Mouse (Mus musculus): ENCODE results near the gene Tbc1d1.

Tbc1d1 gene

GRCm38 (mm10) chr5:64237693-64238092, 81.6 kb downstream of the Tbc1d1 start:
- 66% methylated on average over 3 of the region's 3 CpGs for WGBS

DNA sequence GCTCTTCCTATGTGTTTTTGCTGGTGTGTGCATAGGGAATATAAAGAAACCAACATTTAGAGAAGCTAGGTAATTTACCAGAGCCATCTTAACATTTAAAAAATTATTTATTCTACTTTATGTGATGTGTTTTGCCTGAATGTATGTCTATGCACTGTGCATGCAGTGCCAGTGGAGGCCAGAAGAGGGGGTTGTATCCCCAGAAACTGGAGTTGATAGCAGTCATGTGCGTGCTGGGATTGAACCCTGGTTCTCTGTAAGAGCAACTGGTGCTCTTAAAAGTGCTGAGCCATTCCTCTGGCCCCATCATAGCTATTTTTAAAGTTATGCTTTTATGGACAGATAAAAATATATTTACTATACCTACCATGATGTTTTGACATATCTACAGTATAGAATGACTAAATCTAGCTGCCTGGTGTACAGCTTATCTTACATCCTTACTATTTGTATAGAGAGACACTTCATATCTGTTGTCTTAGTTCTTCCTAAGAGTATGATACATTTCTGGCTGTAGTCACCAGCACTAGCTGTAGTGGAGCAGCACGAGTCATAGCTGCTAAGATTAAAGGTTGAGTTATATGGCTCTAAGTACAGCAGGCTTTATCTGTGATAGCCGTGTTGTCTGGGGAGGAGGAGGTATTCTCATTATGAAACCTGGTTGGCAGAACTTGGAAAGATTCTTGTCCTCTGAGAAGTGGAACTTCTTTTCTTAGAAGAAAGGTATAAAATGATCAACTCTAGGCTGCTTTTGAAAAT, 83.0 kb downstream of the Tbc1d1 start:
- WGBS = 73% methylated on average over 3 of the region's 3 CpGs

- 76% methylated on average over 13 of the region's 13 CpGs for WGBS
Observed at GRCm38 (mm10) chr5:64240941-64241682, 85.0 kb downstream of the Tbc1d1 start.

DNA sequence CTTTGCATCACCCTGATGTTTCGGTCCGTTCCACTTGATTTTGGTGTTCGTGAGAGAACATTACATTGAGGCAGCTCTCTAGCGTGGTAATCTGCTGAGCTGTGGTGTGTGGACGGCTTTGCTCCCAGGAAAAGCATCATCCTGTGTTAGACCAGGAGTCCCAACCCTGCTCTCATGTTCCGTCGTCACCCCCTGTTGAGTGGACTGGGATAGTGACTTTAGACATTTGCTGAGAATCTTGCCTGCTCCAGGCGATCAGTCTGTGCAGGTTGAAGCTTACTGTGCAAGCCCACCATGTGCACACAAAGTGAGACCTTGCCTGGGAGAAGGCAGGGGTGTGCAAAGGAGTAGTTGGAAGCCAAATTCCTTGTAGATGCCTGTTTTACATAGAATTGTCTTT, 85.8 kb downstream of the Tbc1d1 start:
- WGBS = 87% methylated on average over 8 of the region's 8 CpGs

DNA sequence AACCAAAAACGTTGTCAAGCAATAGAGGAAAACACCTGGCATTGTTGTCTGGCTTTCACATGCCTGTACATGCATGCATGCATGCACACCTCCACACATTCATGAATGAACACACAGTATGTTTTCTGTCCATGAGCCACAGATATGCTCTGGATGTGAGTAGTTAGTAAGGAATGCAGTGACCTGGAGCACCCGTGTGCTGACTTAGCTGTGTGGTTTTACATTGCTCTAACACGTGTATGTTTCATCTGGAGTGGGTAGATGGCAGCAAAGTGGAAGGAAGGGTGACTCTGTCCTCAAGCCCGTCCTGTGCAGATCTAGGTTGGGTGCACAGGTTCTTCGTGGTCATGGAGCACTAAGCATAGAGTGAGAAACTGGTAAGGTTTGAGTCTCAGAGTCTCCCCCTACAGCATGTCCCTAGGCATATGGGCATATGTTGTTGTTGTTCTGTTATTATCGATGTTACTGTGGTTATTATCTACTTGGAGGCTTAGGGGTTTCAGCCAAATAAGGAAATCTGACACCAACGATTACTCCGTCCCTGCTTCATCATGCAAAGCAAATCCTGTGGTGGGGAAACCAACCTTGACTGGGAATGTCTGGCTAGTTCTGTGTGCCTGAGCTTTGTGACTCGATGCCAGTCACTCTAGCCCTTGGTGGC, 86.8 kb downstream of the Tbc1d1 start:
- 80% methylated on average over 9 of the region's 9 CpGs for WGBS

DNA sequence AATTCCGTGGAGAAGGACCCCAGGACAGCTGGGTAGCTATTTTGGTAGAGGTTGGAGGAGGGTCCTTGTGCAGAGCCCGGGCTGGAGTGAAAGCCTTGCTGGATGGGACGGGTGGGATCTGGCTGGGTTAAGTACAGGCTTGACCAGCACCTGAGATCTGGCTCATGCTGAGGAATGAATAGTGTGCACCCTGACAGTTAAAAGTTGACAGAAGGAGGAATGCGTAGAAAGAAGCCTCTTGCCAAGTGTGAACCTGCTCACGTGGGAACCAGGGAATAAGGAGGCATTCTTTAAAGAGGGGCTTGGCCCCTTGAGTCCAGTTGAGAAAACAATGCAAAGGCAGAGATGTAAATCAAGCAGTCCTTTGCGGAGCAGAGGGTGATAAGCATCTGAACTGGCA, 87.6 kb downstream of the Tbc1d1 start:
- 72% methylated on average over 6 of the region's 6 CpGs for WGBS

GRCm38 (mm10) chr5:64244283-64244682, 88.2 kb downstream of the Tbc1d1 start:
- 74% methylated on average over 3 of the region's 3 CpGs for WGBS

DNA sequence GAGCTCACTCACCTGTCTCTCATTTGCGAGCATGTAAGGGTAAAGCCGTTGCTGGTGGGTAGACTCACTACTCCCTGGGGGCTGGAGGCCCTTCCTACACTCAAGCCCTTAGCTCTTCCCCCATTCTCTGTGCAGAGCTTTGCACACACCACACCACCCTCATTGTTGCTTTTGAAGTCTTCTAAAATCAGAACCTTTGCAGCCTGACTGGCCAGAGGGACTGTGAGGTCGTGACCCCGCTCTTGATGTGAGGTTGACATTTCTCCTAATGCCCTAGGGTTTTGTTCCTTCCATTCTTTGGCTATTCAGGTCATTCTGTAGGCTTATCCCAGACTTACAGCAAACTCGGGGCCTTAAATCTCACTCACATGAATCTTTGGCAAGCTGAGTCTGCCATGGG, 88.6 kb downstream of the Tbc1d1 start:
- WGBS = 71% methylated on average over 5 of the region's 5 CpGs

GRCm38 (mm10) chr5:64251435-64251834, 95.3 kb downstream of the Tbc1d1 start:
- WGBS = 74% methylated on average over 5 of the region's 5 CpGs

GRCm38 (mm10) chr5:64254278-64254677, 98.2 kb downstream of the Tbc1d1 start:
- WGBS = 71% methylated on average over 3 of the region's 3 CpGs

GRCm38 (mm10) chr5:64254988-64255387, 98.9 kb downstream of the Tbc1d1 start:
- 75% methylated on average over 6 of the region's 6 CpGs for WGBS

DNA sequence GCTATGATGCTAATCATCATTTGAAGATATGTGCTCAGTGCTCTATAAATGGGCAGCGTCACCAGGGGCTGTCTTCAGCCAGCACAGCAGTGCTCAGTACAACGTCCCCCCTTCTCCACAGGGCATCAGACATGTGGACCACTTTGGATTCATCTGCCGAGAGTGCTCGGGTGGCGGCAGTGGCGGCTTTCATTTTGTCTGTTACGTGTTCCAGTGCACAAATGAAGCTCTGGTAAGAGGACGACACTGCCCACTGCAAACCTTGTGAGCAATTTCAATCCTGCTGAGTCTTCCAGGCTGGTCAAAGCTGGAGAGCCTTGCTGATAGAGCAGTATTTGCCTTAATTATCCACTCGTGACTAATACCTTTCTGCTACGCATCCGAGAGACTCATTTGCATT, 107.2 kb downstream of the Tbc1d1 start:
- 76% methylated on average over 11 of the region's 11 CpGs for whole genome bisulfite sequencing

- 86% methylated on average over 13 of the region's 13 CpGs for WGBS
Observed at GRCm38 (mm10) chr5:64263898-64264478, 107.9 kb downstream of the Tbc1d1 start.

- 19% methylated on average over 3 of the region's 3 CpGs for WGBS
Observed at GRCm38 (mm10) chr5:64265145-64265544, 109.0 kb downstream of the Tbc1d1 start.

DNA sequence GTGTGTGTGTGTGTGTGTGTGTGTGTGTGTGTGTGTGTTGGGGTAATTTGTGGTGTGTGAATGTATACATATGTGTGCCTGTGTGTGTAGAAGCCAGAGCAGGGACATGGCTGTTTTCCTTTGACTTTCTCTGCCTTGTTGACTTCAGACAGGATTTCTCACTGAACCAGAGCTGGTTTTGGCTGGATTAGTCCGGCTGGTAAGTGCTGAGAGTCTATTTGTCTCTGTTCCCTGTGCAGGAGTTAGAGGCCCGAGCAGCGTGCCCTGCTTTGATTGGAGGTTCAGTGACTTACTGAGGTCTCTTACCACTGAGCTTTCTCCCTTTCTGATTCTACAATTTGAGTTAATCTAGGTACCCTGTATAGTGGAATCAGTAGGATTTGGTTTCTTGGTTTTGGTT, 109.8 kb downstream of the Tbc1d1 start:
- 94% methylated on average over 3 of the region's 3 CpGs for WGBS

- 86% methylated on average over 2 of the region's 2 CpGs for WGBS
Observed at GRCm38 (mm10) chr5:64266534-64266933, 110.4 kb downstream of the Tbc1d1 start.

DNA sequence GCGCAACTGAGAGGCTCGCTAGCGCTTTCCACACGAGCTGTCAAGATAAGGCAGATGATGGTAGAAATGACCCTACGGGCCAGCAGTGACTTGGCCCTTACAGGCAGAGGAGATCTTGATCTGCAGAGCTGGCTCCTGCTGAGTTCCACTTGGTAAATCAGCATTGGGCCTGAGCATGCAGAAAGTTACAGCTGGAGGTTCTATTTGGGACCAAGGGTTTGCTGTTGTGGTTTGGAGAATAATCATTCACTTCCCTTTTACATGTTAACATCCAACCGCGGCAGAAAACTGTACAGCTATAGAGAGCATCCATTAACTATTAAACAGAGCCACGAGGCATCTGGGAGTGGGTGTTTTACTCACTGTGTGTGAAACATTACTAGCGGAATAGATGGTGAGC, 111.2 kb downstream of the Tbc1d1 start:
- 83% methylated on average over 9 of the region's 9 CpGs for WGBS

GRCm38 (mm10) chr5:64269669-64270068, 113.6 kb downstream of the Tbc1d1 start:
- 57% methylated on average over 7 of the region's 7 CpGs for WGBS

GRCm38 (mm10) chr5:64273517-64273916, 117.4 kb downstream of the Tbc1d1 start:
- WGBS = 95% methylated on average over 1 of the region's 1 CpGs

GRCm38 (mm10) chr5:64274296-64274695, 118.2 kb downstream of the Tbc1d1 start:
- 87% methylated on average over 9 of the region's 9 CpGs for WGBS

GRCm38 (mm10) chr5:64274738-64275451, 118.8 kb downstream of the Tbc1d1 start:
- 39% methylated on average over 17 of the region's 17 CpGs for WGBS
